In genomic region chr7:112841886-112842285, GRCm38 (mm10) we compare ENCODE assay signal across 7 mouse cellular contexts.
DNase-seq lines count a peak whose midpoint lies in the region; ATAC-seq lines count a peak whose summit lies in the region.

No protein-coding gene starts in this region.

- H3K36me3 ChIP-seq in liver, embryonic 13.5 days: no peaks in the 10 kb centered on the region
- H3K36me3 ChIP-seq in liver, embryonic 11.5 days (ENCODE audit: control insufficient read depth, insufficient read depth, low read length): no peaks in the 10 kb centered on the region
- 0 out of 2 replicates have a peak, but pooled peaks cover 5% of the 10 kb centered on the region for H3K36me3 ChIP-seq in embryonic facial prominence, embryonic 14.5 days (ENCODE audit: control insufficient read depth, insufficient read depth, low read length)
- no peaks in the 10 kb centered on the region for H3K36me3 ChIP-seq in intestine, embryonic 14.5 days (ENCODE audit: control insufficient read depth, insufficient read depth, low read length)
- peaks cover 2% of the 10 kb centered on the region; the same call in 1 of the 2 replicates for H3K36me3 ChIP-seq in neural tube, embryonic 11.5 days (ENCODE audit: control insufficient read depth, insufficient read depth, low read length)

- peaks cover 15% of the 10 kb centered on the region; the same call in 1 of the 2 replicates for H3K27me3 ChIP-seq in liver, embryonic 13.5 days
- no peaks in the 10 kb centered on the region for H3K27me3 ChIP-seq in liver, embryonic 11.5 days (replicated peaks; ENCODE audit: control insufficient read depth, insufficient read depth, low read length)
- H3K27me3 ChIP-seq in embryonic facial prominence, embryonic 14.5 days (replicated peaks; ENCODE audit: control insufficient read depth, insufficient read depth, low read length): no peaks in the 10 kb centered on the region
- no peaks in the 10 kb centered on the region for H3K27me3 ChIP-seq in intestine, embryonic 14.5 days (replicated peaks; ENCODE audit: control insufficient read depth, insufficient read depth, low read length)
- no peaks in the 10 kb centered on the region for H3K27me3 ChIP-seq in neural tube, embryonic 11.5 days (ENCODE audit: control insufficient read depth, insufficient read depth, low read length)

- H3K27ac ChIP-seq in liver, embryonic 13.5 days: no peak overlapping the region
- no peak overlapping the region for H3K27ac ChIP-seq in liver, embryonic 11.5 days (ENCODE audit: low read depth, low read length)
- peak overlapping the region; percentile 76; the same call in 1 of the 2 replicates for H3K27ac ChIP-seq in embryonic facial prominence, embryonic 14.5 days (replicated peaks; ENCODE audit: low read depth, low read length)
- peak overlapping the region; percentile 48 for H3K27ac ChIP-seq in intestine, embryonic 14.5 days (ENCODE audit: low read depth)
- no peak overlapping the region for H3K27ac ChIP-seq in neural tube, embryonic 11.5 days (ENCODE audit: low read depth, low read length)

- no peaks in the 10 kb centered on the region for H3K4me1 ChIP-seq in liver, embryonic 13.5 days (replicated peaks)
- no peaks in the 10 kb centered on the region for H3K4me1 ChIP-seq in liver, embryonic 11.5 days (replicated peaks; ENCODE audit: control insufficient read depth, insufficient read depth, low read length)
- H3K4me1 ChIP-seq in embryonic facial prominence, embryonic 14.5 days (ENCODE audit: control insufficient read depth, insufficient read depth, low read length): peaks cover 13% of the 10 kb centered on the region
- peaks cover 12% of the 10 kb centered on the region for H3K4me1 ChIP-seq in intestine, embryonic 14.5 days (replicated peaks; ENCODE audit: control insufficient read depth, insufficient read depth, low read length)
- peaks cover 23% of the 10 kb centered on the region for H3K4me1 ChIP-seq in neural tube, embryonic 11.5 days (ENCODE audit: control insufficient read depth, insufficient read depth, low read length)

- ATAC-seq in liver, embryonic 13.5 days (ENCODE audit: low read depth): no peak
- no peak for ATAC-seq in liver, embryonic 11.5 days (replicated peaks; ENCODE audit: low FRiP score)
- ATAC-seq in embryonic facial prominence, embryonic 14.5 days (ENCODE audit: low read depth): peak; percentile 88
- ATAC-seq in intestine, embryonic 14.5 days (replicated peaks; ENCODE audit: low FRiP score, low TSS enrichment, low read depth): no peak; the same call in 1 of the 2 replicates
- peak; percentile 66 for ATAC-seq in neural tube, embryonic 11.5 days (ENCODE audit: insufficient read depth, low FRiP score, low TSS enrichment)

- DNase-seq in liver, embryonic 13.5 days: no peak
- DNase-seq in liver, embryonic 11.5 days (ENCODE audit: low spot score): no peak
- DNase-seq in embryonic facial prominence, embryonic 14.5 days (ENCODE audit: low spot score): peak; percentile 90
- peak; percentile 73 for DNase-seq in intestine, embryonic 14.5 days (ENCODE audit: low spot score)
- DNase-seq in neural tube, embryonic 11.5 days (ENCODE audit: low spot score): peak; percentile 53
- DNase-seq in spleen, adult 12 weeks (ENCODE audit: low spot score): no peak
- DNase-seq in testis, postnatal 10 days (ENCODE audit: low spot score): no peak

- peaks cover 5% of the 10 kb centered on the region for H3K9me3 ChIP-seq in liver, embryonic 13.5 days (replicated peaks)
- H3K9me3 ChIP-seq in liver, embryonic 11.5 days (ENCODE audit: control insufficient read depth, low read length): no peaks in the 10 kb centered on the region
- 0 out of 2 replicates have a peak, but pooled peaks cover 5% of the 10 kb centered on the region for H3K9me3 ChIP-seq in embryonic facial prominence, embryonic 14.5 days (ENCODE audit: control insufficient read depth, low read length)
- no peaks in the 10 kb centered on the region for H3K9me3 ChIP-seq in intestine, embryonic 14.5 days (ENCODE audit: control insufficient read depth, low read length)
- H3K9me3 ChIP-seq in neural tube, embryonic 11.5 days (ENCODE audit: control insufficient read depth, low read length): 0 out of 2 replicates have a peak, but pooled peaks cover 5% of the 10 kb centered on the region

- no peak overlapping the region for H3K4me3 ChIP-seq in liver, embryonic 13.5 days (replicated peaks)
- H3K4me3 ChIP-seq in liver, embryonic 11.5 days (ENCODE audit: low read depth, low read length): no peak overlapping the region
- 0 out of 2 replicates have a peak overlapping the region, but pooled peaks have one; percentile 9 for H3K4me3 ChIP-seq in embryonic facial prominence, embryonic 14.5 days (ENCODE audit: low read depth, low read length)
- H3K4me3 ChIP-seq in intestine, embryonic 14.5 days (ENCODE audit: low read depth, low read length): 0 out of 2 replicates have a peak overlapping the region, but pooled peaks have one; percentile 7
- H3K4me3 ChIP-seq in neural tube, embryonic 11.5 days (ENCODE audit: low read depth, low read length): no peak overlapping the region

- no peak overlapping the region for H3K9ac ChIP-seq in liver, embryonic 13.5 days
- H3K9ac ChIP-seq in liver, embryonic 11.5 days (ENCODE audit: low read depth, low read length): no peak overlapping the region
- H3K9ac ChIP-seq in embryonic facial prominence, embryonic 14.5 days (ENCODE audit: low read depth, low read length): 0 out of 2 replicates have a peak overlapping the region, but pooled peaks have one; percentile 22
- no peak overlapping the region for H3K9ac ChIP-seq in intestine, embryonic 14.5 days (ENCODE audit: low read length)
- H3K9ac ChIP-seq in neural tube, embryonic 11.5 days (ENCODE audit: low read length): no peak overlapping the region

- WGBS in liver, embryonic 13.5 days (ENCODE audit: insufficient replicate concordance): 21% methylated on average over 9 of the region's 9 CpGs
- WGBS in liver, embryonic 11.5 days: 40% methylated on average over 9 of the region's 9 CpGs
- 19% methylated on average over 9 of the region's 9 CpGs for WGBS in embryonic facial prominence, embryonic 14.5 days
- WGBS in intestine, embryonic 14.5 days: 19% methylated on average over 9 of the region's 9 CpGs
- 15% methylated on average over 9 of the region's 9 CpGs for WGBS in neural tube, embryonic 11.5 days

- 0 out of 2 replicates have a peak overlapping the region, but pooled peaks have one; percentile 12 for H3K4me2 ChIP-seq in liver, embryonic 13.5 days
- no peak overlapping the region for H3K4me2 ChIP-seq in liver, embryonic 11.5 days
- H3K4me2 ChIP-seq in embryonic facial prominence, embryonic 14.5 days (ENCODE audit: low read depth, low read length): peak overlapping the region; percentile 44
- peak overlapping the region; percentile 38; the same call in 1 of the 2 replicates for H3K4me2 ChIP-seq in intestine, embryonic 14.5 days (ENCODE audit: low read length)
- peak overlapping the region; percentile 31 for H3K4me2 ChIP-seq in neural tube, embryonic 11.5 days (ENCODE audit: low read depth)

Comparison
In these comparisons a context has a peak if more than half of its experiments do, and no peak if none do; other contexts are left out.
1. ATAC-seq: peak in embryonic facial prominence, embryonic 14.5 days (single experiment) and neural tube, embryonic 11.5 days (single experiment); none in liver, embryonic 13.5 days (single experiment), liver, embryonic 11.5 days (single experiment) and intestine, embryonic 14.5 days (single experiment).
2. DNase-seq: peak in embryonic facial prominence, embryonic 14.5 days (single experiment), intestine, embryonic 14.5 days (single experiment) and neural tube, embryonic 11.5 days (single experiment); none in liver, embryonic 13.5 days (single experiment), liver, embryonic 11.5 days (single experiment), spleen, adult 12 weeks (single experiment) and testis, postnatal 10 days (single experiment).
3. H3K27ac ChIP-seq: peak in embryonic facial prominence, embryonic 14.5 days (single experiment) and intestine, embryonic 14.5 days (single experiment); none in liver, embryonic 13.5 days (single experiment), liver, embryonic 11.5 days (single experiment) and neural tube, embryonic 11.5 days (single experiment).
4. H3K4me3 ChIP-seq: peak in embryonic facial prominence, embryonic 14.5 days (single experiment) and intestine, embryonic 14.5 days (single experiment); none in liver, embryonic 13.5 days (single experiment), liver, embryonic 11.5 days (single experiment) and neural tube, embryonic 11.5 days (single experiment).